Mouse (Mus musculus) bone marrow, adult 2 months (tissue): ENCODE data around the gene Abracl. TPM values are rescaled to one million over a fixed set of nuclear protein-coding genes. Genes with fewer than 3 reads are reported as not detected.

Experiments
- H3K27ac ChIP-seq: fragments of 200-500 bp; 2 replicates; pipeline ENCODE4 v1.5.1; 2012; ENCODE audit warnings: low read depth, mild to moderate bottlenecking, control low read depth, inconsistent platforms, low read length; ENCODE audit not compliant: control insufficient read depth, poor library complexity, insufficient read depth
- H3K4me1 ChIP-seq: fragments of 200-500 bp; 2 replicates; pipeline ENCODE4 v1.6.1; 2011; ENCODE audit warnings: low read length; ENCODE audit not compliant: control insufficient read depth, insufficient read depth
- H3K4me3 ChIP-seq: fragments of 200-500 bp; replicated peaks from 2 replicates; pipeline ENCODE3; 2011; ENCODE audit warnings: mild to moderate bottlenecking, low read depth, low read length, control low read depth; ENCODE audit not compliant: control insufficient read depth
- CTCF ChIP-seq: fragments of 200-500 bp; IDR thresholded peaks from 2 replicates; pipeline ENCODE4 v1.5.1; 2011; ENCODE audit warnings: low read length, control low read depth; ENCODE audit not compliant: control insufficient read depth, insufficient read depth
- POLR2A ChIP-seq: fragments of 200-500 bp; IDR thresholded peaks from 2 replicates; pipeline ENCODE4 v1.6.1; 2011; ENCODE audit warnings: low read depth, mild to moderate bottlenecking, control low read depth, low read length, borderline replicate concordance; ENCODE audit not compliant: control insufficient read depth
- WGBS: fragments of 180-500 bp; shearing (Covaris S2); methylation state at CpG from one replicate; pipeline ENCODE4 v1.1.7; 2018; 5-methylcytosine and 5-hydroxymethylcytosine counted together
- polyA plus RNA-seq: library from polyadenylated mRNA; stranded (reverse); fragments of >200 nt; gene quantifications from 2 replicates; pipeline ENCODE4 v1.2.4, GENCODE M21; 2011; ENCODE audit warnings: low replicate concordance; ENCODE audit not compliant: missing spikeins, insufficient read depth, insufficient read length

Abracl gene
- polyA plus RNA-seq, 1 experiment: 129 TPM

DNA sequence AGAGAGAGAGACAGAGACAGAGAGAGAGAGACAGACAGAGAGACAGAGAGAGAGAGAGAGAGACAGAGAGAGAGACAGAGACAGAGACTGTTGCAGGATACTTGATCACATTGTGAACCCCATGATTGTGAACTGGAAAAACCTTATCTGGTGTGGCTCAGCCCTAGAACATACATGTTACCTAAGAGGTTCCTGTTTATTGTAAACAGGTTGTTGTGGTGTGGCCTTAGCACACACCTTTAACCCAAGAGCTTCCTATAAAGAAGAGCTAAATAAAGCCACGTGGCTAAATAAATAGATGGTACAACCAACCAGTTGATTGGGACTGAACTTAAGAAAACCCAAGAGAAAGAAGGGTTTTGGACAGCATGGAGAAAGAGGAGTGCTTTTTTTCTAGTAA is 13.3 kb downstream of the Abracl start:
- WGBS: 81% methylated on average over 1 of the region's 1 CpGs
- peaks cover 2% of the 10 kb centered on the region; the same call in 1 of the 2 replicates for H3K4me1 ChIP-seq
- no peak overlapping the region for H3K4me3 ChIP-seq
- no peak for TF ChIP-seq CTCF
- no peak for TF ChIP-seq POLR2A
- no peak overlapping the region for H3K27ac ChIP-seq

DNA sequence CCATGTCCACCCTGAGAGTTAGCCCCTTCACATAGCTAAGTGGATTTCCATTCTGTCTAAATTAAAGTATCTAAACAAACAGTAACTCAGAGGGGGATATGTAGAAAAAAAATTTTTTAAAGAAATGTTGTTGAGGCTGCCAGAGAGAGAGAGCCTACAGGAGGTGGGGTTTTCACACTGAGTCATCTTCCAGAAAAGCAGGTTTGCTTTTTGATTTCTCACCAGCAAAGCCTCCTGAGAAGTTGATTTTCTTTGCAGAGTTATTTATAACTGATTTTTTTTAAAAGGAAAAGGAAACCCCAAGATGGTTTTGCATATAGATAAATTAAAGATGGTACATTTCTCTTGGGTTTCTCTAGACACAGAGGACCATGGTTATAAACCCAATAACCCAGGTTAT is 15.0 kb downstream of the Abracl start:
- no peak for TF ChIP-seq CTCF
- no peak for TF ChIP-seq POLR2A
- Histone ChIP-seq H3K27ac (no peak overlapping the region), H3K4me1 (peaks cover 2% of the 10 kb centered on the region; the same call in 1 of the 2 replicates), H3K4me3 (no peak overlapping the region)

DNA sequence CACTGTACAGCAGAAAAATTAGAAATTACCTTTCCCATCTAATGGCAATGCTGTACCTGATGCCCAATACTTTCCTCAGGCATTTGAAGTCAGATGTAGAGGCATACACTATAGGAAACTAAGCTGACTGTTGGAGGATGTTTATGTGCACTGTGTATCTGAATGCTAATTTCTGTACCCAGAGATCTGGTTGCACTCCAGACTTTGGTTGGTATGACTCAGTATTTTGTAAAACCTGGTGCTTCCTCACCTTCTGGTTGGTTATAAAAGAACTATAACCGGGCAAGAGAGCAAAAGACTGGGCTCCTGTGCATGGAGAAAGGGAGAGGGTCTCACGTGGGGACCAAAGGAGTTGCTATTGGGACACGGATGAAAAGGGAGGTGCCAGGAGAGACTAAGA is 15.8 kb downstream of the Abracl start:
- Histone ChIP-seq H3K4me3 (no peak overlapping the region), H3K4me1 (peaks cover 2% of the 10 kb centered on the region; the same call in 1 of the 2 replicates), H3K27ac (no peak overlapping the region)
- no peak for TF ChIP-seq POLR2A
- no peak for TF ChIP-seq CTCF
- WGBS: 59% methylated on average over 3 of the region's 3 CpGs

DNA sequence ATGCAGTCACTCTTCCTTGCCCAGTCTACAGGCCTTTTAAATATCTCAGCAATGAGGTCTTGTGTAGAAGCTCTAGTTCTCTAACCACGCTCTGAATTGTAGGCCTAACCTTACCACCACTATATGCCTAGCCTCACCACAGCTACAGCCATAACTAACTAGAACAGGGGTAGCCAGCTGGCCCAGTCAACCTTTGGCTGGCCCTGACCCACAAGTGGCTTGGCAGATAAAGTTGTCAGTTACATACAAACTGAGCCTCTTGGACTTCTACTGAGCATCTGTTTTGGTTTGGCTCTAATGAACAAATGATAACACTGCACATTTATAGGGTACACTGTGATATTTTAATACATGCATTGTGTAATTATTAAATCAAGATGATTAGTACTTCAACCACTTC is 16.3 kb downstream of the Abracl start:
- TF ChIP-seq POLR2A (no peak), CTCF (no peak)
- WGBS: 85% methylated on average over 1 of the region's 1 CpGs
- Histone ChIP-seq H3K4me3 (no peak overlapping the region), H3K27ac (no peak overlapping the region), H3K4me1 (peaks cover 2% of the 10 kb centered on the region; the same call in 1 of the 2 replicates)

DNA sequence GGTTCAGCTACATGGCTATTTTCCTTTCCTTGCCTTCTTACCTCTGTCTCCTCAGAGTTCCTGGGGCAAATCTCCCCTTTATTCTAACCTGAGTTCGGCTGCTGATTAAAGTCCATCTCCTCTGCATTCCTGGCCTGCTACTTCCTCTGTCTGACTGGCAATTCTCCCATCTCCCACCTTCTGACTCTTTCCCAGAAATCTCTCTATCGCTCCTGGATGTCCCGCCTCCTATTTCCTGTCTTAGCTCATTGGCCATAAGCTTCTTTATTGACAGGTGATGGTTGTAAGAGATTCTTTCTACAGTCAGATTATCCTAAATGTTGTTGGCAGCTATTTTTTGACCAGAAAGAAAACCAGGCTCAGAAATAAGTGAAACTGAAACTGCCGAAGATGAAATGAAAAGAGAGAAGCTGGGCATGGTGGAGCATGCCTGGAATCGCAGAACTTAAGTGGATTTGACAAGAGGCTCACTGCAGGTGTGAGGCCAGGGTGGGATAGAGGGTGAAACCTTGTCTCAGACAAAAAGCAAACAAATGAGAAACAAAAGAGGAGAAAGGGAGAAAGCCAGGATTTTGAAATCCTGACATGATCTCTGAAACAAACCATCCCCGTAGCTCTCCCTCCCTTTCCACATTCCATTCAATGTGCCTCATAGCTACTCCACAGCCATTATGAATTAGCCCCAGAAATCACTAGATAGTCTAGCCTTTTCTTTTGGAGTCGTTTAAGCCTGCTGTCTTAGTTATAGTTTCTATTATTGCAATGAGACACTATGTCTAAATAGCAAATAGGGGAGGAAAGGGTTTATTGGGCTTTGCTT is 17.7 kb downstream of the Abracl start:
- WGBS: 68% methylated on average over 7 of the region's 7 CpGs
- Histone ChIP-seq H3K4me3 (no peak overlapping the region), H3K27ac (no peak overlapping the region), H3K4me1 (no peaks in the 10 kb centered on the region)
- TF ChIP-seq CTCF (no peak), POLR2A (no peak)

DNA sequence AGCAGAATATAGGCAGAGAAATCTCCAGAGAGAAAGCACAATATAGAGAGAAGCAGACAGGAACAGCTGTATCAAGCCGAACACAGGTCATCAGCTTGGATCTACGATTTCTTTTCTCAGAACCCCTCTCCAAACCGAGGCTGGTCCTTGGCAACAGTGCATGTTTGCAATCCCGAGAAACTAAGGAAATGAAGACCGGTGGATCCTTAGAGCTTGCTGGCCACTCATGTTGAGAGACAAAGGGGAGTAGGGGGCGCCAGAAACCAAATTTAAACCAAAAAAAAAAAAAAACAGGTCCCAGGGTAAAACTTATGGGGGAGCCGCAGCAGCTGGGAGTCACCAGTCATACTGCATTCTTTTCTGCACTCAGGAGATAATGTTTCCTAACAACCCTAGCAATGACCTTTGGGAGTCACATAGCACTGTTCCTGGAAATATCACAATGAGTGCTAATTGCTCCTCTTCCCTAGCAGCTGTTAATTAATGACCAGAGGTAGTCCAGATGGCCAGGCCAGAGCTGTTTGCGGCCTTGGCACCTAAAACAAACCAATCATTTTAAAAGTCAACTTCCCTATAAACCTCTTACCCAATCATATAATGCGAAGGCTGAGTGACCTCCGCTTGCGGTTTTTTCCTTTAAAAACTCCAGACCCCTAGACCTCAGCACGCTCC is 19.0 kb downstream of the Abracl start:
- Histone ChIP-seq H3K4me1 (no peaks in the 10 kb centered on the region), H3K4me3 (no peak overlapping the region), H3K27ac (no peak overlapping the region)
- WGBS: 83% methylated on average over 12 of the region's 12 CpGs
- TF ChIP-seq POLR2A (no peak), CTCF (no peak)

DNA sequence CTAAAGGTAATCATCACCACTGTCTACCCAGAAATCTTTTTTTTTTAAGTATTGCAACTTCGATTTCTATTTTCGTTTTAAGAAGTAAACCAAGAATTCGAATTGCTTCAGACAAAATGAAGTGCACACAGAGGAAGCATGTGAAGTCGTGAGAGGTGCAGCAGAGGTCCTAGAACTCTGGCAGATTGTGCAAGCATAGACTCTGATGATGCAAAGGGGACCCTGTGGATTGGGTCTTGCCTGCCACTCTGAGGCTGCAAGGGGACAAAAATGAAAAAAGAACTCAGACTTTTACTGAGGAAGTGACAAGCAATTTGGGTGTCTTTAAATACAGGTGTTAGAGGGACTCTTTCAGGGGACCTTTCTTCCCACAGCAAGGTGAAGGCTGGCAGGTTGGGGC is 32.5 kb downstream of the Abracl start:
- no peak for TF ChIP-seq CTCF
- no peak for TF ChIP-seq POLR2A
- H3K4me1 ChIP-seq: no peaks in the 10 kb centered on the region; the same call in 1 of the 2 replicates
- 26% methylated on average over 4 of the region's 4 CpGs for WGBS
- no peak overlapping the region for H3K27ac ChIP-seq
- no peak overlapping the region for H3K4me3 ChIP-seq

DNA sequence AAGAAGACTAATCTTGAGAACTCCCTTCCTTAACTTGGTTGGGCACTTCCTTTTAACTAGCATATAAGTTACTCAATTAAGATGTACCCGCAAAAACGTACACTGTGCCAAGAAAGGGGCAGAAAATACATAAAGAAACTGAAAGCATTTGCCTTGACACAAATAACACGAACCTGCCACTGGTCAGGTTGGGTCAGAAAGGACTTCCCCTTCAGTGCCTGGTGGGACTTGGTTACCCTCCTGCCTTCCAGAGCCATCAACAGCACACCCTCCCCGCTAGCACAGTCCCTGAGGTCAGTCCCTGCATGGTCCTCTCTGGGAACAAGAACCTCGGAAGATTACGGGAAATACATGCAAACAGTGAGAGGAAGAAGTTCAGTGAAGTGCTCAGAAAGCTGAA is 34.0 kb downstream of the Abracl start:
- TF ChIP-seq POLR2A (no peak), CTCF (no peak)
- 3% methylated on average over 6 of the region's 6 CpGs for WGBS
- Histone ChIP-seq H3K4me1 (no peaks in the 10 kb centered on the region; the same call in 1 of the 2 replicates), H3K27ac (peak overlapping the region; percentile 52), H3K4me3 (peak overlapping the region; percentile 66)
